In the genomic region with DNA sequence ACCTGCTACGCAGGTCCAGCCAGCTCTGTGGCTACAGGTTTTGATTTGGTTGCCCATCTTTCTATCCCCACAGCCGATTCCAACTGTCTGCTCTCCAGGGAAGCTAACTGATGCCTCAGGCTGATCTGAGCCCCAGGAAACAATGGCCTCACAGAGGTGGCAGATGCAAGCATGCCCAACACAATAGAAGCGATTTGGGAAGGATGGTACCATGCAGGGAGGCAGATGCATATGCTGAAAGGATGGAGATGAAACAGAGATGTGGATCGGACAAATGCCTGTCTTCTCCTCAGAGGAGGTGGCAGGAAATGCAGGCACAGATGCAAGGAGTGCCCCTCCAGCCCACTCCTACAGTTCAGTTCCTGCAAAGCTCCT, we compare ENCODE assay signal across 8 mouse cellular contexts. TPM values are rescaled to one million over a fixed set of nuclear protein-coding genes. Genes with fewer than 3 reads are reported as not detected.
DNase-seq lines count a peak whose midpoint lies in the region; ATAC-seq and TF ChIP-seq lines count a peak whose summit lies in the region.

No protein-coding gene starts in this region.

- TF ChIP-seq POLR2A in cerebellum, adult 2 months (IDR thresholded peaks at IDR 0.05; ENCODE audit: borderline replicate concordance, insufficient read depth, low read length): no peak
- no peak for TF ChIP-seq POLR2A in ES-Bruce4 (IDR thresholded peaks at IDR 0.05; ENCODE audit: insufficient read depth, low read length)

- ATAC-seq in forebrain, embryonic 13.5 days: peak; percentile 13
- peak; percentile 49 for ATAC-seq in midbrain, embryonic 14.5 days (ENCODE audit: low FRiP score, low TSS enrichment)

- H3K4me1 ChIP-seq in cerebellum, adult 2 months (ENCODE audit: control insufficient read depth, insufficient read depth, low read length): peaks cover 35% of the 10 kb centered on the region
- peaks cover 10% of the 10 kb centered on the region for H3K4me1 ChIP-seq in ES-Bruce4 (ENCODE audit: control insufficient read depth, insufficient read depth, low read length)
- peaks cover 46% of the 10 kb centered on the region for H3K4me1 ChIP-seq in forebrain, embryonic 13.5 days
- peaks cover 43% of the 10 kb centered on the region for H3K4me1 ChIP-seq in midbrain, embryonic 14.5 days (ENCODE audit: control insufficient read depth, insufficient read depth, low read length)

- H3K27ac ChIP-seq in cerebellum, adult 2 months (ENCODE audit: insufficient read depth, low read length): peak overlapping the region; percentile 58
- peak overlapping the region; percentile 27 for H3K27ac ChIP-seq in ES-Bruce4 (ENCODE audit: insufficient read depth, low read length)
- peak overlapping the region; percentile 88 for H3K27ac ChIP-seq in forebrain, embryonic 13.5 days
- peak overlapping the region; percentile 92 for H3K27ac ChIP-seq in midbrain, embryonic 14.5 days (replicated peaks; ENCODE audit: low read depth, low read length)

- 10% methylated on average over 4 of the region's 4 CpGs for WGBS in cerebellum, adult 2 months
- WGBS in forebrain, embryonic 13.5 days: 4% methylated on average over 4 of the region's 4 CpGs
- WGBS in midbrain, embryonic 14.5 days: 2% methylated on average over 4 of the region's 4 CpGs

- no peaks in the 10 kb centered on the region for H3K27me3 ChIP-seq in cerebellum, adult 2 months (ENCODE audit: control insufficient read depth, insufficient read depth, low read length)
- H3K27me3 ChIP-seq in ES-Bruce4 (ENCODE audit: control insufficient read depth, insufficient read depth, low read length, poor library complexity, severe bottlenecking): no peaks in the 10 kb centered on the region
- no peaks in the 10 kb centered on the region for H3K27me3 ChIP-seq in forebrain, embryonic 13.5 days
- no peaks in the 10 kb centered on the region for H3K27me3 ChIP-seq in midbrain, embryonic 14.5 days (ENCODE audit: control insufficient read depth, insufficient read depth, low read length)

- peak; percentile 81 for TF ChIP-seq EP300 in ES-Bruce4 (IDR thresholded peaks at IDR 0.05; ENCODE audit: insufficient read depth, low read depth, low read length)

- no peak overlapping the region for H3K9ac ChIP-seq in ES-Bruce4 (ENCODE audit: low read depth, poor library complexity, severe bottlenecking)
- peak overlapping the region; percentile 49 for H3K9ac ChIP-seq in forebrain, embryonic 13.5 days
- H3K9ac ChIP-seq in midbrain, embryonic 14.5 days (replicated peaks; ENCODE audit: low read length): peak overlapping the region; percentile 24; the same call in 1 of the 2 replicates

- DNase-seq in cerebellum, adult 2 months: no peak
- no peak for DNase-seq in cerebellum, adult 9-10 months
- DNase-seq in midbrain, embryonic 14.5 days: peak; percentile 73
- DNase-seq in urinary bladder, postnatal 4 days (ENCODE audit: low spot score in 2 of 2): no peak
- DNase-seq in natural killer cell, adult 2 months (ENCODE audit: low spot score in 2 of 2): no peak
- no peak for DNase-seq in right cerebral cortex, postnatal 36 days (ENCODE audit: low spot score in 2 of 2)

- peak overlapping the region; percentile 48 for H3K4me2 ChIP-seq in forebrain, embryonic 13.5 days
- H3K4me2 ChIP-seq in midbrain, embryonic 14.5 days (ENCODE audit: low read length): peak overlapping the region; percentile 44

- no peaks in the 10 kb centered on the region for H3K9me3 ChIP-seq in ES-Bruce4 (replicated peaks; ENCODE audit: control insufficient read depth, insufficient read depth, low read length, poor library complexity, severe bottlenecking)
- H3K9me3 ChIP-seq in forebrain, embryonic 13.5 days (replicated peaks): no peaks in the 10 kb centered on the region
- no peaks in the 10 kb centered on the region for H3K9me3 ChIP-seq in midbrain, embryonic 14.5 days (ENCODE audit: control insufficient read depth, low read length)

- TF ChIP-seq CTCF in cerebellum, adult 2 months (IDR thresholded peaks at IDR 0.05; ENCODE audit: borderline replicate concordance, insufficient read depth, low read depth, low read length): no peak
- TF ChIP-seq CTCF in ES-Bruce4 (IDR thresholded peaks at IDR 0.05; ENCODE audit: low read depth, low read length): no peak

- H3K4me3 ChIP-seq in cerebellum, adult 2 months (replicated peaks; ENCODE audit: insufficient read depth, low read depth, low read length): no peak overlapping the region
- H3K4me3 ChIP-seq in ES-Bruce4 (ENCODE audit: low read depth, low read length): no peak overlapping the region
- H3K4me3 ChIP-seq in forebrain, embryonic 13.5 days: no peak overlapping the region
- H3K4me3 ChIP-seq in midbrain, embryonic 14.5 days (replicated peaks; ENCODE audit: low read depth, low read length): no peak overlapping the region

- no peaks in the 10 kb centered on the region for H3K36me3 ChIP-seq in ES-Bruce4 (ENCODE audit: control insufficient read depth, insufficient read depth, low read length, poor library complexity, severe bottlenecking)
- H3K36me3 ChIP-seq in forebrain, embryonic 13.5 days (ENCODE audit: poor library complexity, severe bottlenecking): no peaks in the 10 kb centered on the region
- H3K36me3 ChIP-seq in midbrain, embryonic 14.5 days (ENCODE audit: control insufficient read depth, insufficient read depth, low read length): no peaks in the 10 kb centered on the region

RNA-seq across cellular contexts. Expression of a gene that starts 4.5 kb away (rescaled TPM):
- 2.7 and 3.0 TPM in 2 replicates for polyA plus RNA-seq in cerebellum, adult 2 months (2012; rRNA removed)
- polyA plus RNA-seq in ES-Bruce4 (2011; ENCODE audit: insufficient read depth, insufficient read length, low read depth, missing spikeins): 0.06 TPM in 1 of 2 replicates, not detected in the other
- 0.18 and 0.35 TPM in 2 replicates for polyA plus RNA-seq in forebrain, embryonic 13.5 days (2015; fragmentation: Nextera tagmentation; extraction: Ambion mirVana)
- 0.11 and 0.20 TPM in 2 replicates for polyA plus RNA-seq in midbrain, embryonic 14.5 days (2014; fragmentation: Nextera tagmentation; extraction: Ambion mirVana)

RNA-seq across cellular contexts. Expression of a gene that starts 16.5 kb away (rescaled TPM):
- polyA plus RNA-seq in cerebellum, adult 2 months (2012; rRNA removed): 126 and 137 TPM in 2 replicates
- polyA plus RNA-seq in ES-Bruce4 (2011; ENCODE audit: insufficient read depth, insufficient read length, low read depth, missing spikeins): 16.3 and 16.5 TPM in 2 replicates
- polyA plus RNA-seq in forebrain, embryonic 13.5 days (2015; fragmentation: Nextera tagmentation; extraction: Ambion mirVana): 97.7 and 120 TPM in 2 replicates
- 99.4 and 121 TPM in 2 replicates for polyA plus RNA-seq in midbrain, embryonic 14.5 days (2014; fragmentation: Nextera tagmentation; extraction: Ambion mirVana)

RNA-seq across cellular contexts. Expression of a gene that starts 53.1 kb away (rescaled TPM):
- polyA plus RNA-seq in cerebellum, adult 2 months (2012; rRNA removed): 32.6 and 34.9 TPM in 2 replicates
- 9.8 and 10.4 TPM in 2 replicates for polyA plus RNA-seq in ES-Bruce4 (2011; ENCODE audit: insufficient read depth, insufficient read length, low read depth, missing spikeins)
- 31.1 and 32.2 TPM in 2 replicates for polyA plus RNA-seq in forebrain, embryonic 13.5 days (2015; fragmentation: Nextera tagmentation; extraction: Ambion mirVana)
- polyA plus RNA-seq in midbrain, embryonic 14.5 days (2014; fragmentation: Nextera tagmentation; extraction: Ambion mirVana): 27.9 and 28.1 TPM in 2 replicates

Comparison
In these comparisons a context has a peak if more than half of its experiments do, and no peak if none do; other contexts are left out.
1. H3K27ac ChIP-seq: peak in every context shown above with its lines; median percentile 92 in midbrain, embryonic 14.5 days; 88 in forebrain, embryonic 13.5 days; 58 in cerebellum, adult 2 months; 27 in ES-Bruce4.